Mouse (Mus musculus): ENCODE data around the gene Proser1. TPM values are rescaled to one million over a fixed set of nuclear protein-coding genes. Genes with fewer than 3 reads are reported as not detected.
A peak's percentile ranks its signal among the peaks of the same experiment; 100 is the strongest.

Proser1 gene
- polyA plus RNA-seq, 1 experiment from 2014 or later, result 14.8 TPM

GRCm38 (mm10) chr3:53423576-53423975 lies 39.9 kb upstream of the Proser1 start:
- no peak overlapping the region for H3K27ac ChIP-seq
- ATAC-seq (replicated peaks; ENCODE audit: low FRiP score, low read depth) (no peak), DNase-seq (ENCODE audit: low spot score) (no peak)
- no peaks in the 10 kb centered on the region for H3K27me3 ChIP-seq (ENCODE audit: insufficient read depth, low read length)
- no peaks in the 10 kb centered on the region for H3K9me3 ChIP-seq (replicated peaks; ENCODE audit: low read length)
- TF ChIP-seq CTCF (IDR thresholded peaks at IDR 0.05; ENCODE audit: low read depth), result no peak
- H3K9ac ChIP-seq (ENCODE audit: low read depth, low read length), result no peak overlapping the region
- H3K4me3 ChIP-seq (replicated peaks; ENCODE audit: low read depth, low read length), result no peak overlapping the region
- H3K4me2 ChIP-seq (ENCODE audit: low read length), result no peak overlapping the region
- WGBS, result 76% methylated on average over 4 of the region's 4 CpGs
- H3K36me3 ChIP-seq (ENCODE audit: insufficient read depth, low read length), result no peaks in the 10 kb centered on the region
- no peaks in the 10 kb centered on the region for H3K4me1 ChIP-seq (replicated peaks; ENCODE audit: insufficient read depth, low read length)

GRCm38 (mm10) chr3:53434610-53435009 lies 28.9 kb upstream of the Proser1 start:
- TF ChIP-seq CTCF (IDR thresholded peaks at IDR 0.05; ENCODE audit: low read depth), result peak; percentile 37
- Histone ChIP-seq H3K27me3 (ENCODE audit: insufficient read depth, low read length) (no peaks in the 10 kb centered on the region), H3K4me2 (ENCODE audit: low read length) (no peak overlapping the region), H3K36me3 (ENCODE audit: insufficient read depth, low read length) (no peaks in the 10 kb centered on the region), H3K4me1 (replicated peaks; ENCODE audit: insufficient read depth, low read length) (no peaks in the 10 kb centered on the region), H3K9ac (ENCODE audit: low read depth, low read length) (no peak overlapping the region), H3K9me3 (replicated peaks; ENCODE audit: low read length) (no peaks in the 10 kb centered on the region), H3K27ac (no peak overlapping the region), H3K4me3 (replicated peaks; ENCODE audit: low read depth, low read length) (no peak overlapping the region)
- 81% methylated on average over 3 of the region's 3 CpGs for WGBS
- DNase-seq (ENCODE audit: low spot score) (no peak), ATAC-seq (replicated peaks; ENCODE audit: low FRiP score, low read depth) (no peak)

GRCm38 (mm10) chr3:53436550-53436949 lies 26.9 kb upstream of the Proser1 start:
- no peak for ATAC-seq (replicated peaks; ENCODE audit: low FRiP score, low read depth)
- Histone ChIP-seq H3K27me3 (ENCODE audit: insufficient read depth, low read length) (no peaks in the 10 kb centered on the region), H3K27ac (no peak overlapping the region), H3K36me3 (ENCODE audit: insufficient read depth, low read length) (no peaks in the 10 kb centered on the region), H3K9ac (ENCODE audit: low read depth, low read length) (no peak overlapping the region), H3K4me1 (replicated peaks; ENCODE audit: insufficient read depth, low read length) (no peaks in the 10 kb centered on the region), H3K9me3 (replicated peaks; ENCODE audit: low read length) (no peaks in the 10 kb centered on the region), H3K4me3 (replicated peaks; ENCODE audit: low read depth, low read length) (no peak overlapping the region), H3K4me2 (ENCODE audit: low read length) (no peak overlapping the region)
- TF ChIP-seq CTCF (IDR thresholded peaks at IDR 0.05; ENCODE audit: low read depth), result no peak
- no peak for DNase-seq (ENCODE audit: low spot score)
- 52% methylated on average over 5 of the region's 5 CpGs for WGBS

GRCm38 (mm10) chr3:53445540-53445939 lies 17.9 kb upstream of the Proser1 start:
- Histone ChIP-seq H3K4me1 (replicated peaks; ENCODE audit: insufficient read depth, low read length) (no peaks in the 10 kb centered on the region), H3K9me3 (replicated peaks; ENCODE audit: low read length) (no peaks in the 10 kb centered on the region), H3K36me3 (ENCODE audit: insufficient read depth, low read length) (peaks cover 12% of the 10 kb centered on the region; the same call in 1 of the 2 replicates), H3K4me3 (replicated peaks; ENCODE audit: low read depth, low read length) (no peak overlapping the region), H3K4me2 (ENCODE audit: low read length) (no peak overlapping the region), H3K9ac (ENCODE audit: low read depth, low read length) (no peak overlapping the region), H3K27ac (no peak overlapping the region), H3K27me3 (ENCODE audit: insufficient read depth, low read length) (no peaks in the 10 kb centered on the region)
- no peak for DNase-seq (ENCODE audit: low spot score)
- no peak for TF ChIP-seq CTCF (IDR thresholded peaks at IDR 0.05; ENCODE audit: low read depth)
- no peak for ATAC-seq (replicated peaks; ENCODE audit: low FRiP score, low read depth)
- WGBS, result 88% methylated on average over 5 of the region's 5 CpGs

GRCm38 (mm10) chr3:53446801-53447200 lies 16.7 kb upstream of the Proser1 start:
- Histone ChIP-seq H3K4me1 (replicated peaks; ENCODE audit: insufficient read depth, low read length) (no peaks in the 10 kb centered on the region), H3K4me2 (ENCODE audit: low read length) (no peak overlapping the region), H3K27me3 (ENCODE audit: insufficient read depth, low read length) (no peaks in the 10 kb centered on the region), H3K4me3 (replicated peaks; ENCODE audit: low read depth, low read length) (no peak overlapping the region), H3K27ac (no peak overlapping the region), H3K9ac (ENCODE audit: low read depth, low read length) (no peak overlapping the region), H3K36me3 (ENCODE audit: insufficient read depth, low read length) (peaks cover 19% of the 10 kb centered on the region), H3K9me3 (replicated peaks; ENCODE audit: low read length) (no peaks in the 10 kb centered on the region)
- 92% methylated on average over 3 of the region's 3 CpGs for WGBS
- ATAC-seq (replicated peaks; ENCODE audit: low FRiP score, low read depth) (no peak), DNase-seq (ENCODE audit: low spot score) (no peak)
- TF ChIP-seq CTCF (IDR thresholded peaks at IDR 0.05; ENCODE audit: low read depth), result no peak

- DNase-seq (ENCODE audit: low spot score), result peak; percentile 97
These were observed 15.3 kb upstream of the Proser1 start for GRCm38 (mm10) chr3:53448208-53448607.

GRCm38 (mm10) chr3:53450666-53451065 lies 12.8 kb upstream of the Proser1 start:
- H3K36me3 ChIP-seq (ENCODE audit: insufficient read depth, low read length), result peaks cover 50% of the 10 kb centered on the region
- no peaks in the 10 kb centered on the region for H3K27me3 ChIP-seq (ENCODE audit: insufficient read depth, low read length)
- no peak overlapping the region for H3K27ac ChIP-seq
- no peaks in the 10 kb centered on the region for H3K4me1 ChIP-seq (replicated peaks; ENCODE audit: insufficient read depth, low read length)
- no peak overlapping the region for H3K4me3 ChIP-seq (replicated peaks; ENCODE audit: low read depth, low read length)
- no peaks in the 10 kb centered on the region for H3K9me3 ChIP-seq (replicated peaks; ENCODE audit: low read length)
- WGBS, result 89% methylated on average over 11 of the region's 11 CpGs
- DNase-seq (ENCODE audit: low spot score), result no peak
- ATAC-seq (replicated peaks; ENCODE audit: low FRiP score, low read depth), result no peak
- TF ChIP-seq CTCF (IDR thresholded peaks at IDR 0.05; ENCODE audit: low read depth), result no peak
- no peak overlapping the region for H3K9ac ChIP-seq (ENCODE audit: low read depth, low read length)
- H3K4me2 ChIP-seq (ENCODE audit: low read length), result no peak overlapping the region

More at GRCm38 (mm10) chr3:53448208-53448607, 15.3 kb upstream of the Proser1 start:
- Histone ChIP-seq H3K9ac (ENCODE audit: low read depth, low read length) (no peak overlapping the region), H3K27me3 (ENCODE audit: insufficient read depth, low read length) (no peaks in the 10 kb centered on the region), H3K4me1 (replicated peaks; ENCODE audit: insufficient read depth, low read length) (no peaks in the 10 kb centered on the region), H3K4me2 (ENCODE audit: low read length) (no peak overlapping the region), H3K36me3 (ENCODE audit: insufficient read depth, low read length) (peaks cover 32% of the 10 kb centered on the region), H3K4me3 (replicated peaks; ENCODE audit: low read depth, low read length) (no peak overlapping the region), H3K27ac (no peak overlapping the region), H3K9me3 (replicated peaks; ENCODE audit: low read length) (no peaks in the 10 kb centered on the region)
- peak; percentile 89 for TF ChIP-seq CTCF (IDR thresholded peaks at IDR 0.05; ENCODE audit: low read depth)
- ATAC-seq (replicated peaks; ENCODE audit: low FRiP score, low read depth), result 0 out of 2 replicates have a peak, but pooled peaks have one; percentile 44
- 24% methylated on average over 2 of the region's 2 CpGs for WGBS
